Mouse (Mus musculus) stomach, embryonic 15.5 days (tissue): ENCODE data around the gene Olfr452. TPM values are rescaled to one million over a fixed set of nuclear protein-coding genes. Genes with fewer than 3 reads are reported as not detected.

ENCODE experiments used
- ATAC-seq: fragments of 200-750 bp; cut with Nextera tagmentation; 2 replicates; pipeline ENCODE4 v1.8.0; 2017; ENCODE audit warnings: low read depth, moderate number of reproducible peaks, moderate TSS enrichment; ENCODE audit not compliant: insufficient read depth, low FRiP score
- H3K27ac ChIP-seq: fragments of 300-500 bp; sonication (generic); 2 replicates; pipeline ENCODE4 v1.5.1; 2015; ENCODE audit warnings: mild to moderate bottlenecking, inconsistent platforms
- H3K27me3 ChIP-seq: fragments of 300-500 bp; sonication (generic); replicated peaks from 2 replicates; pipeline ENCODE4 v1.6.1; 2015; ENCODE audit warnings: inconsistent platforms
- H3K36me3 ChIP-seq: fragments of 300-500 bp; sonication (generic); 2 replicates; pipeline ENCODE4 v1.6.1; 2015; ENCODE audit warnings: inconsistent platforms
- H3K4me1 ChIP-seq: fragments of 300-500 bp; sonication (generic); 2 replicates; pipeline ENCODE4 v1.6.1; 2015; ENCODE audit warnings: inconsistent platforms
- H3K4me2 ChIP-seq: fragments of 300-500 bp; sonication (generic); 2 replicates; pipeline ENCODE4 v1.6.1; 2015; ENCODE audit warnings: mild to moderate bottlenecking, inconsistent platforms
- H3K4me3 ChIP-seq: fragments of 300-500 bp; sonication (generic); replicated peaks from 2 replicates; pipeline ENCODE4 v1.5.1; 2015; ENCODE audit warnings: inconsistent platforms
- H3K9ac ChIP-seq: fragments of 300-500 bp; sonication (generic); 2 replicates; pipeline ENCODE4 v1.6.1; 2015; ENCODE audit warnings: inconsistent platforms
- H3K9me3 ChIP-seq: fragments of 300-500 bp; sonication (generic); 2 replicates; pipeline ENCODE4 v1.6.1; 2016; ENCODE audit warnings: inconsistent platforms
- WGBS: fragments of 180-500 bp; shearing (Covaris S2); methylation state at CpG from one replicate; pipeline ENCODE4 v1.1.7; 2015; 5-methylcytosine and 5-hydroxymethylcytosine counted together
- polyA plus RNA-seq: library from polyadenylated mRNA; unstranded; fragments of >200 nt; fragmentation: Nextera tagmentation; extraction: Ambion mirVana; gene quantifications from 2 replicates; pipeline ENCODE4 v1.2.1, GENCODE M21; 2015

The Olfr452 gene
- not detected in 2 replicates for polyA plus RNA-seq

DNA sequence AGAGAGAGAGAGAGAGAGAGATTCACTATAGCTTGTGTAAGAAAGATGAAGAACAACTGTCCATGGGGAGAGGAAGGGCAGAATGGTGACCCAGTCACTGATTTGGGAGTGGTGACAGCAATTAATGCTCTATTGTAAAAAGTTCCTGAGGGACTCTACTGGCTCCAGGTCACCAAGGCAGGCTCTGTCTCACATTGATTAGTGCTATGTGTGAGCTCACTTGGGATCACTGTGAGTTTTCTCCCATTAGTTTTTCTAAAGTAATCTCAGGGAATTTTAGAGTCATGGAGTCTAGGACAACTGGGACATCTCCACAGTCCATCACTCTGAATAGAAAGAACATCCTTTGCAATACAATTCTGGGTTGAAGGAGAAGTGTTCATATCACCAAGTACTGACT lies at the start of gene Olfr452:
Olfr452 (plus strand) TSS at position 301 of the 400 bp plus-strand sequence.
- ATAC-seq = no peak
- no peaks in the 10 kb centered on the region for H3K9me3 ChIP-seq
- H3K27me3 ChIP-seq = no peaks in the 10 kb centered on the region
- no peak within 1 kb of the TSS for H3K4me3 ChIP-seq
- H3K4me2 ChIP-seq = no peak within 1 kb of the TSS
- no peaks in the 10 kb centered on the region for H3K4me1 ChIP-seq
- no peaks in the 10 kb centered on the region for H3K36me3 ChIP-seq
- H3K9ac ChIP-seq = no peak within 1 kb of the TSS
- H3K27ac ChIP-seq = no peak within 1 kb of the TSS

GRCm38 (mm10) chr6:42739071-42739470 lies 45.8 kb upstream of the Olfr452 start, which contains the start of gene Olfr453:
TSS of gene Olfr453 (plus strand) at chr6:42739371.
- Histone ChIP-seq H3K9ac (no peak within 1 kb of the TSS), H3K27ac (no peak within 1 kb of the TSS), H3K27me3 (no peaks in the 10 kb centered on the region), H3K9me3 (no peaks in the 10 kb centered on the region), H3K36me3 (no peaks in the 10 kb centered on the region), H3K4me1 (no peaks in the 10 kb centered on the region), H3K4me2 (no peak within 1 kb of the TSS), H3K4me3 (no peak within 1 kb of the TSS)
- 88% methylated on average over 1 of the region's 1 CpGs for WGBS
- ATAC-seq = no peak

- Histone ChIP-seq H3K9ac (no peak overlapping the region), H3K27ac (no peak overlapping the region), H3K4me3 (no peak overlapping the region), H3K4me2 (no peak overlapping the region), H3K36me3 (no peaks in the 10 kb centered on the region), H3K27me3 (no peaks in the 10 kb centered on the region), H3K4me1 (no peaks in the 10 kb centered on the region), H3K9me3 (no peaks in the 10 kb centered on the region)
- ATAC-seq = no peak
- 65% methylated on average over 5 of the region's 5 CpGs for WGBS
Observed at GRCm38 (mm10) chr6:42742303-42742702, 42.6 kb upstream of the Olfr452 start.

DNA sequence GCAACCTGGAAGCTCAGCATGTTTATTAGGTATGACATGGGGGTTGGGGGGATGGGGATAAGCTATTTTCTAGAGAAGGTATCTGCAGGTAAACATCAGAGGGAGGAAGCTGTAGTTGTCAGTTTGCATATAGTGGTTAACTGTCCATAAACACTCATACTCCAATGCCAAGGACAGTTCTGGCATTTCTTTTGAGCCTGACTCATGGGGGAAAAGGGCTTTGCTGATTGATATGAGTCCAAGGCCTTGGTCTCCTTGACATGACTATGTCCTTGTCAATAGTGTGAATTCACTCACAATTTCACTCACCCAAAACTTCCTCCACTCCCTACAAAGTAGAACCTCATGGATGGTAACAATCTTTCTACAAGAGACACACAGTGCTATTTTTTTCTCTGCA lies 37.0 kb upstream of the Olfr452 start:
- Histone ChIP-seq H3K9me3 (no peaks in the 10 kb centered on the region), H3K27me3 (no peaks in the 10 kb centered on the region)
- ATAC-seq = no peak

DNA sequence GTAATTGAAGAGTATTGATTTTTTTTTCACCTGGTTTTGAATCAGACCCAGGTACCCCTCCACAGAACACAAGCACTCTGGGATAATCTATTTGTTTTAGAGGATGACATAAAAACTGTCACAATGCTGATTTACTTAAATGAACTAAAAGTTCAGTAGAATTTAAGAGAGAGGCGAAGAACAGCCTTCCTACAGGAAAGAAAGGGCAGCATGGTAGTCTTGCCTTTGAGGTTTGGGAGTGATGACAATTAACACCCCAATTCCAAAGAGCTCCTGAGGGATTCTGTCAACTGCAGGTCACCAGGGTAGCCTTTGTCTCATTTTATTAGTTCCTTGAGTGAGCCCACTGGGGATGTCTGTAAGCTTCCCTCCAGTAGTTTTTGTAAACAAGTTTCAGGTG lies 28.8 kb upstream of the Olfr452 start, which contains the start of gene Olfr38:
Olfr38 (plus strand) TSS at position 301 of the 400 bp plus-strand sequence.
- Histone ChIP-seq H3K36me3 (no peaks in the 10 kb centered on the region), H3K4me2 (no peak within 1 kb of the TSS), H3K9ac (no peak within 1 kb of the TSS), H3K27ac (no peak within 1 kb of the TSS), H3K4me3 (no peak within 1 kb of the TSS), H3K27me3 (no peaks in the 10 kb centered on the region), H3K4me1 (no peaks in the 10 kb centered on the region), H3K9me3 (no peaks in the 10 kb centered on the region)
- ATAC-seq = no peak
- WGBS = 73% methylated on average over 1 of the region's 1 CpGs

More for the DNA sequence above, 37.0 kb upstream of the Olfr452 start:
- no peak overlapping the region for H3K27ac ChIP-seq
- no peaks in the 10 kb centered on the region for H3K36me3 ChIP-seq
- H3K4me2 ChIP-seq = no peak overlapping the region
- H3K9ac ChIP-seq = no peak overlapping the region
- H3K4me3 ChIP-seq = no peak overlapping the region
- H3K4me1 ChIP-seq = no peaks in the 10 kb centered on the region

DNA sequence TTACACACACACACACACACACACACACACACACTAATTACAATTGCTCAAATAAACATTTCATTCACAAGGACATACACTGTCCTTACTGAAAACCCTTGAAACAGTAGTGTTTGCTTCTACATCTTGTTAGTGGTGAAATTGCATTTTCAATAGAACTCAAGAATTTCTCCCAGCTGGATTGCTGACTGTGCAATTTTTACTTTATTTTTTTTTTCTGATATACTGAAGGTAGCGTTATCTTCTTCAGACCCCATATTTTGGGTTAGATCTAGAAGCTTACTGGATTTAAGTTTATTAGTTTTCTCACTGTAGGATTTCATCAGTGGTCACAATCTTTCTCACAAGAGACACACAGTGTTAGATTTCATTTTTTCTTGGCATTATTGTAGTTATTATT lies 7.8 kb upstream of the Olfr452 start:
- no peaks in the 10 kb centered on the region for H3K27me3 ChIP-seq
- H3K4me2 ChIP-seq = no peak overlapping the region
- no peak overlapping the region for H3K9ac ChIP-seq
- no peak overlapping the region for H3K27ac ChIP-seq
- H3K4me3 ChIP-seq = no peak overlapping the region
- 91% methylated on average over 1 of the region's 1 CpGs for WGBS
- no peaks in the 10 kb centered on the region for H3K4me1 ChIP-seq
- no peaks in the 10 kb centered on the region for H3K9me3 ChIP-seq
- no peaks in the 10 kb centered on the region for H3K36me3 ChIP-seq
- ATAC-seq = no peak

DNA sequence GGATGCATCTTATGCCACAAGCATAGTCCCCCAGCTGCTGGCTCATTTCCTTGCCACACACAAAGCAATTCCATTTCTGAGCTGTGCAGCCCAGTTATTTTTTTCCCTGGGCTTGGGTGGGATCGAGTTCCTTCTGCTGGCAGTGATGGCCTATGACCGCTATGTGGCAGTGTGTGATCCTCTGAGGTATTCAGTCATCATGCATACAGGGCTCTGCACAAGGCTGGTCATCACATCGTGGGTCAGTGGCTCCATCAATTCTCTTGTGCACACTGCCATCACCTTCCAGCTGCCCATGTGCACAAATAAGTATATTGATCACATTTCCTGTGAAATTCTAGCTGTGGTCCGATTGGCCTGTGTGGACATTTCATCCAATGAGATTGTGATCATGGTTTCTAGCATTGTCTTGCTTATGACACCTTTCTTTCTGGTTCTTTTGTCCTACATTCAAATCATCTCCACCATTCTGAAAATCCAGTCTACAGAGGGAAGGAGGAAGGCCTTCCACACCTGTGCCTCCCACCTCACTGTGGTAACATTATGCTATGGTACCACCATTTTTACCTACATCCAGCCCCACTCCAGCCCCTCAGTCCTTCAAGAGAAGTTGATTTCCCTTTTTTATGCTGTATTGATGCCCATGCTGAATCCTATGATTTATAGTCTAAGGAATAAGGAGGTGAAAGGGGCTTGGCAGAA lies 5.5 kb downstream of the Olfr452 start:
- no peaks in the 10 kb centered on the region for H3K27me3 ChIP-seq
- no peak overlapping the region for H3K4me2 ChIP-seq
- no peak overlapping the region for H3K27ac ChIP-seq
- no peaks in the 10 kb centered on the region for H3K36me3 ChIP-seq
- no peaks in the 10 kb centered on the region for H3K4me1 ChIP-seq
- no peaks in the 10 kb centered on the region for H3K9me3 ChIP-seq
- H3K9ac ChIP-seq = no peak overlapping the region
- ATAC-seq = no peak
- WGBS = 46% methylated on average over 4 of the region's 4 CpGs
- H3K4me3 ChIP-seq = no peak overlapping the region

DNA sequence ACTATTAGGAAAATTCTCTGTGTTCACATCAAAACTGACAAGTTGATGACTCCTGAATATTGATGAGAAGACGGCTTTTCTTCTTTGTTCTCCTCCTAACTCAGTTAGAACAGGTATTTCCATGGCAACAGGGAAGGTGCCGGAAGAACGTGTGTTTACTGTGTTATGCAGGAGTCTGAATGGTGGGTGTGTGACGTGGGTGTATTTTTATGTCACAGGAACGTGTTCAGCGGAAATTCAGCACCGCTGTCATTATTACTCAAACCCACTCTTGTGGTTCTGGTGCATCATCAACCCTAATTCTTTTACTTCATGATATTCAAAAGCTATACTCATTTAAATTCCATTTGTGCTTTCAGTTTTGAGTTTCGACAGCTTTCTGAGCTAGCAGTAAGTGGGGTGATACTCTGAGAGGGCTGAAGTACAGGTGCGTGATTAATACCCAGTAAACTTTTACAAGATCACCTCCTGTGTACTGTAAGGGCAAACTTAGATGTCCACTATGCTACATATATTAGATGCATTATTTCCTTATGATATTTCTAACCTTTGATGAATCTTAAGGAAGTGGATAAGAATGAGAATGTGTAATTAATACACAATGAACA lies 6.2 kb downstream of the Olfr452 start:
- no peaks in the 10 kb centered on the region for H3K27me3 ChIP-seq
- no peaks in the 10 kb centered on the region for H3K36me3 ChIP-seq
- no peak for ATAC-seq
- no peak overlapping the region for H3K4me2 ChIP-seq
- WGBS = 70% methylated on average over 9 of the region's 9 CpGs
- no peak overlapping the region for H3K4me3 ChIP-seq
- H3K4me1 ChIP-seq = no peaks in the 10 kb centered on the region
- H3K9ac ChIP-seq = no peak overlapping the region
- no peaks in the 10 kb centered on the region for H3K9me3 ChIP-seq
- H3K27ac ChIP-seq = no peak overlapping the region

DNA sequence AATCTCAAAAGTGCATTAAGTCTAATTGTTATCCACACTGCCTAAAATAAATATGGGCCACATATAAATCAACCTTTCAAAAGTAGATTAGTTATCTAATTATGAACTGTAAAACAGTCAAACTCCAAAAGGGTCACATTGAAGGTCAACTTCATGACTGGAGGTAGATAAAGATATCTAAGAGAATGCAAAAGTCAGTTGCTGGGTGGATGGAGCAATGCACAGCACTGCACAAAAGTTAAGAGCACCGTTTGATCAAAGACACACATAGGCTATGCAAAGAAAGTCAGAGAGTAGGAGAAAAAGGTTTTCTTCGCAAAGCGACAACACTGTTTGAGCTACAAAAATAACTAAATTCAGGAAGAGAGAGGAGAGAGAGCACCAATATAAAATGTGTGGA lies 10.1 kb downstream of the Olfr452 start:
- Histone ChIP-seq H3K27me3 (no peaks in the 10 kb centered on the region), H3K36me3 (no peaks in the 10 kb centered on the region), H3K9me3 (no peaks in the 10 kb centered on the region), H3K4me1 (no peaks in the 10 kb centered on the region), H3K4me2 (no peak overlapping the region), H3K9ac (no peak overlapping the region), H3K4me3 (no peak overlapping the region), H3K27ac (no peak overlapping the region)
- peak; percentile 71; the same call in 1 of the 2 replicates for ATAC-seq
- 71% methylated on average over 3 of the region's 3 CpGs for WGBS

DNA sequence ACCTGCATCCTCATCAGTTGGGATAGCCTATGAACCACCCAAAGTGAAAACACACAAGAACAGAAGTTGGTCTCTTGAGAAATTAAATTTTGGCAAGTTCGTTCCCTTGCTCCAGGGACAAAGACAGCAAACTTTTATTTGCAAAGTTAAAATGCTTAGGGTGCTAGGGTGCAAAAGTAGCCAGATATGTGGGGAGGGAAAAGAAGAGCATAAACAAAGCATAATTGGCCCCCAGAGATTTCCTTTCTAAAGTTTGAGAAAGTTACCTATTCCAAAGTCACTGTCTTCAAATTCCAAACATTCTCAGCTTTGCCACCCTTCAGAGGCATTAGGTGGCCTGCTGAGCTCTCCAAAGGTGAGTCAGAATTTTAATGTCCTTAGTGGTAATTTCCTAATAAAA lies 26.7 kb downstream of the Olfr452 start, which contains the start of gene Olfr450:
Olfr450 (plus strand) TSS at position 301 of the 400 bp plus-strand sequence.
- H3K4me3 ChIP-seq = no peak within 1 kb of the TSS
- H3K36me3 ChIP-seq = no peaks in the 10 kb centered on the region
- no peak for ATAC-seq
- no peaks in the 10 kb centered on the region for H3K9me3 ChIP-seq
- H3K27ac ChIP-seq = no peak within 1 kb of the TSS
- H3K9ac ChIP-seq = no peak within 1 kb of the TSS
- H3K4me2 ChIP-seq = no peak within 1 kb of the TSS
- no peaks in the 10 kb centered on the region for H3K4me1 ChIP-seq
- WGBS = 87% methylated on average over 1 of the region's 1 CpGs
- no peaks in the 10 kb centered on the region for H3K27me3 ChIP-seq

- Histone ChIP-seq H3K4me3 (no peak within 1 kb of the TSS), H3K4me2 (no peak within 1 kb of the TSS), H3K27me3 (no peaks in the 10 kb centered on the region), H3K36me3 (no peaks in the 10 kb centered on the region), H3K4me1 (no peaks in the 10 kb centered on the region), H3K9me3 (no peaks in the 10 kb centered on the region), H3K27ac (no peak within 1 kb of the TSS), H3K9ac (no peak within 1 kb of the TSS)
- no peak for ATAC-seq
Observed at GRCm38 (mm10) chr6:42834084-42834483, 49.2 kb downstream of the Olfr452 start, which contains the start of gene Olfr449. TSS of gene Olfr449 (plus strand) at chr6:42834384.
